Mouse (Mus musculus) activated CD4-positive, CD25-positive, alpha-beta regulatory T cell, adult 4 months (primary cell): Measurements from ENCODE around the gene Asb2. TPM values are rescaled to one million over a fixed set of nuclear protein-coding genes. Genes with fewer than 3 reads are reported as not detected.

Experiments used
- ATAC-seq: one replicate; pipeline ENCODE4 v1.8.0; 2017
- polyA plus RNA-seq, 2 experiments: library from polyadenylated mRNA; unstranded; fragments of 100-300 nt; shearing (Covaris generic); gene quantifications; one replicate each; pipeline ENCODE4 v1.2.1; 2017

The Asb2 gene
- polyA plus RNA-seq = 10 to 100 TPM; 14.2 to 37.7 TPM

DNA sequence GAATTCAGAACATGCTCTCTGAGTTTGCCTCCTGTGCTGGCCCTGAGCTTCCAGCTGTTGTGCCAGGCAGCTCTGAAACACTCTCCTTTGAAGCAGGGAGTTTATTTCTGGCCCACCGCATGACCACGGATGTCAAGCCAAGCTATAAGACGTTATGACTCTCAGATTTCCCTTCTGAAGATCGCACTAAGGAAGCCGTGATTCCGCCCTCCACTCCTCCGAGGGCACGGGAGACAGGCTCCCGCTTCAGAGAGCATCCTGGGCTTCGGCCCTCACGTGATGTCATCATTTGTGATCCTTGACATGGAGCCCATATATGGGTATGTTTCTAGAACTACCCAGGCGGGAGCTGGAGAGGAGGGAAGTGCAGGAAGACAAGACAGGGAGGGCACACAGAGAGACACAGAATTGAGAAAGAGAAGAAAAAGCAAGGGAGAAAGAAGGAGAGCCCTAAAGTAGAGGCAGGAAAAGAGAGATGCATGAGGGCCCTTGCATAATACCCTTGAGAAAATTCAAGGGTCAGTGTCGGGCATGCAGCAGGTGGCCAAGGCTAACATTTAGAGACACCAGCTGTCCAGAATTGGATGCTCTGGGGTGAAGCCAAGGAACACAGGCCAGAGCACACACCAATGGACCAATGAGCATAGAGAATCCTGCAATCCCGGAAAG lies at the start of gene Asb2:
Gene Asb2 (minus strand): TSS at position 256 of the 669 bp plus-strand sequence.
- no peak for ATAC-seq

DNA sequence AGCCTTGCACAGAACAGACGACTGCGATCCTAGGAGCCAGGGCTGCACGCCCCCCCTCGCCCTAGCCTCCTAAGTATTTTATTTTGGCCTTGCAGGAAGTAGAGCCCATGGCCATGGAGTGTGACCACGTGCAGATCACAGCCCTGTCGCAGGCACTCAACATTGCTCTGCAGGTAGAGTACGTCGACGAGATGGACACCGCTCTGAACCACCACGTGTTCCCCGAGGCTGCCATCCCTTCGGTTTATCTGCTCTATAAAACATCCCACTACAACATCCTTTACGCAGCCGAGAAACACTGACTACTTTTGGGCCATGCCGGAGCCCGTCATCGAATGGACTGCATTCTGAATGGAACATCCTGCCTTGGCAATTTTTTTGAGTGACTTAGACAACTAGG lies 48.3 kb upstream of the Asb2 start:
- ATAC-seq = no peak

DNA sequence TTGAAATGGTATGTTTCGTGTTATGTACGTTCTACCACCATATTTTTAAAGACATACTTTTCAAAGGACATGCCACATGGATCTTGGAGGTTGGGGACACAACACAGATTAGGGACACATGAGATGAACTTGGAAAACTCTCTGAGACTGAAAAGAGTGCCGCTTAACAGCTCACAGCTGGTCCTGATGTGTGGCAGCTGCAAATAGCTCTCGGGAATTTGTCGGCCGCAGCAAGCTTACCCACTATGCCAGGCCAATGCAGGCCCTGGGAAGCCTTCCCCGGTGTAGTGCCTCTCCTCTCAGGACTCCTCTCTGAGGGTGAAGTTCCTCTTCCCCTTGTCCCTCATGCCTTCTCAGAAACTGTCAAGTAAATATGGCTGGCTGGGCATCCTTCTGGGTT lies 41.0 kb upstream of the Asb2 start:
- no peak for ATAC-seq

DNA sequence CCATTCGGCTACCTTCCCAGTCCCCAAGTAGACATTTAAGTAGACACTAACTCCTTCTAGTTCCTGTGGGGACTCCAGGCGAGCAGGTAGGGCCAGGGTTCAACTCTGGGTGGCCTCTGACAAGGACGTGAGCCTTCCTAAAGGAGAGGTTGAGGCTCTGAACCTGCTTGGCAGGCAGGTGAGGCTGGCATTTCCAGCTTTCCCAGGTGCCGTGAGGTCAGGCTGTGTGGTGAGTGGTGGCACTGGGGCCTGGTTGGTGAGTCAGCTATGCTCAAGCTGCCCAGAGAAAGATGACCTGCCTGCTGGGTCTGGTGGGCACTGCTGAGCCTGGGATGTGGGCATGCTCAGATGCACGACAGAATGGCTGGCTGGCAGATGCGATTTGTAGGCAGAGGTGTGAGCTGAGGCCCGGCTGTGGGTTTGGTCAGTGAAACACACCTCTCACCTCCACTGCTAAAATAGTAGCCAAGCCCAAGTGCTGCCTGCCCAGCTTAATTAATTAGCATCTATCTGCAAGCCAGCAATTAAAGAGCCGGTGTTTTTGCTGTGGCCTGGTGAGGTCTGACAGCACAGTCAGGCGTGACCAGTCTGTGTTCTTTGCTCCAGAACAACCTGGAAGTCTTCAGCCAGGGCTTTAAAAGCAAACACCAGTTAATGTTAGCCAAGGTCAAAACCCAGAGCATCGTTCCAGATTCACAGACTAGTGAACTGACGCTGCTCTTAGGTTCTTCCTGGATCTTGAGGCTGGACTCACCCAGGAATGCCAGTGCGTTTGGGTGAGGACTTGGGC lies 39.9 kb upstream of the Asb2 start:
- no peak for ATAC-seq

DNA sequence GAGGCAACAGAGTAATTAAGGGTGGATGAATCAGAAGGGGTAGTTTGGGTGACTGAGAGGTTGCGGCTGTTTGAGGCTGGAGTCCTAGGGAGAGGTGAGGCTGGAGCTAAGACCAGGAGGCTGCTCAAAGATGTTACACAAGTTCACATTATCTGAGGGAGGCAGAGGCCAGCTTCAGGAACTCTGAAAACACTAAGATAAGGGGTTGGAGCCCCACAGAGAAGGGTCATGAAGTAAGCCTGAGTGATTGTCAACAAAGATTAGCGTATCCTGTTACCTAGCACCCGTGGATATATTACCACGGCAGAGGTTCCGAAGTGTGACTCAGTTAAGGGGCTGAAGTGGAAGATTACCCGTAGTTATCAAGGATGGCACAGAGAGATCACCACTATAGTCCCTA lies 37.7 kb upstream of the Asb2 start:
- no peak for ATAC-seq

DNA sequence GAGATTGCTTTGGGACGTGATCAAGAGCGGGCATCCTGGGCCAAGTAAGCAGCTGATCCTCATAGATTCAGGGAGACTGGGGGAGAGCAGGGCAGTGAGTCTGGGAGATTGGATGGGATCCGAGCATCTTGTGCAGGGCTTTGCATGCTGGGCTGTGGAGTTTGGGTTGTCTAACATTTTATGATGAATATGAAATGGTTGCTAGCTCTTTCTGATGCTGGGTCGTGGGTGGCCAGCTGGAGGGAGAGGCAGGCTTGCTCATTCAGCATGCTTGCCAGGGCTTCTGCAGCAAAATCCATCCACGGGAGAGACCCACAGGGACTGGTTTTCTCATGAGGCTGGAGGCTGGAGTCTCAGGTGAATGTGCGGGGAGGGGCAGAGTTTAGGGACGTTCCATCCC lies 35.3 kb upstream of the Asb2 start:
- no peak for ATAC-seq

DNA sequence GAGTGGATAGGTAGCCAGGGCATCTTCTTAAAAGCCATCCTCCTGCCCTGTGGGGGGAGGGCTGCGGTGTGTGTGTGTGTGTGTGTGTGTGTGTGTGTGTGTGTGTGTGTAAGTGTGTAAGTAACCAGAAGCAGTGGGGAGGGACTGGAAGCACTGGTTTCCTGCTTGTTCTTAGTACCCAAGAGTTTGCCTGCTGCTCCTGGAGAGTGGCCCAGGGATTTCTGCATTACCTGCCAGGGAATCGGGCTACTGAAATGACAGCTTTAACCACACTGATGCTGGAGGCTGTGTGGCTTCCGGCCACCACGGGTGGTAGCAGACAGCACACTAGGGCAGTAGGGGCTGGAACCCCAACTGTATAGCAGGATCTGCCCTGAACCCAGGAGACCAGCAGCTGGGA lies 34.2 kb upstream of the Asb2 start:
- ATAC-seq = no peak

DNA sequence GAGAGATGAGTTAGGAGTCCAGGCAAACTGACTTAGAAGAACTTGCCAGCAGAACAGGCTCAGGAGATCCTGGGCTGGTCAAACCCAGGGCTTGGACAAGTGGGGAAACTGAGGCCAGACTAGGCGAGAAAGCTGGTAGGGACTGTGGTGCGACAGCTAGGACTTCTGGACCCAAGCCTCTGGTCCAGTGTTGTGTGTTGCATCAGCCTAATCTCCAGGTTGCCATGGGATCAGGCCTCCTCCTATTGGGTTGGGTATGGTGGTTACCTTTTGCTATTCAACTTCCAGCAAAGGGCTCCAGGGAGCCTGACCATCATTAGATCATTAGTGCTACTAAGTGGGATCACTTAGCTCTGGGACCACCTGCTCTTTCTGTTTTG lies 33.5 kb upstream of the Asb2 start:
- ATAC-seq = no peak

DNA sequence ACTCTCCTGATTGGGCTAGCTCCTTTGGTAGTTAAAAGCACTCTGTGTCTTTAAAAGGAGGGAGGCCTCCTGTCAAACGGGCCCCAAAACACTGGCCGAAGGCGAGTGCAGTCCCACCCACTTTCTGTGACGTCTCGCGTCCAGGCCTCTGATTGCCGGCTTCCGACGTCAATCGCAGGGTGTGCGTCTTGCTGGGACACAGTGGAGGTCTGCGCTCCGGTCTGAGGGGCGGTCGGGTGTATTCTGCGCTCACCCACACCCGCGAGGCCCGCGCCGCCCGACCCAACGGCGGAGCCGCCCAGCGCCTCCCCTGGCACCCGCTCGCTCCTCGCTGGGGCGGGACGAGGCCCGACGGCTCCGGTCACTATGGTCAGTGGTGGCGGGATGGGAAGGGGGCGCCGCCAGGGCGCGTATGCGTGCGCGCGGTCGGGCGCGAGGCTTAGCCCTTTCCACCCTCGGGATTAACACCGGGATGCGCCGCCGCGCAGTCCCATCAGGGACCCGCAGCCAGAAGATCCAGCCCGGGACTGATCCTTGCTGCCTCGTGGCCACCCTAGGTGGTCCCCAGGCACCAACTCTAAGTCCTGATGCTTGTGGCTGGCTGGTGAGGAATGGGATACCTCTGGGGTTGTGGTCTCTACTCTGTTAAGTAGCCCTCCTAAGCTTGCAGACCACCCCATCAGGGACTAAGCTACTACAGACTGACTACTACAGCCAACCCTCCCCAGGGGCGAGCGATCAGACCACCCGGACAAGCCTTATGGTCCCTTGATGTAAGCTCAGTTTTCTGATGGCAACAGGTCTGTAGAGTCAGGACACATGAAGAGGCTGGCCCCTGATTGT lies 32.9 kb upstream of the Asb2 start, which contains the start of gene Otub2:
Gene Otub2 (plus strand): TSS at position 178 of the 843 bp plus-strand sequence.
- ATAC-seq = peak; percentile 98

DNA sequence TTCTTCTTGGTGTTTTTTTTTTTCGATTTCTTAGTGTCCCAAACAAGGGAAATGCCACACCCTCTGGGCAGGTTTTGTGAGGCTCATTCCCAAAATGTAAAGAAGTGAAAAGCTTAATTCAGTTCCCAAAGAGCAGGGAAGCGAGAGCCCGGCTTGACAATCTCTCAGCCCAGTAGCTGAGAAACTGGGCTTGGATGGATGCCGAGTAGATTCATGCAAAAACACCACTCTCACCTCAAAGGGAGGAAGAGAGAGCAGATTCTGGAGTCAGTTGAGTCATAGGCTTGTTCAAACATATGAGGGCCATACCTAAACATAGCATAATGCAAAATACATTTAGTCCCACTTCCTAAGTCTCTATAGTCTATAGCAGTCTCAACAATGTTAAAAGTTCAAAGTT lies 24.4 kb upstream of the Asb2 start:
- no peak for ATAC-seq

DNA sequence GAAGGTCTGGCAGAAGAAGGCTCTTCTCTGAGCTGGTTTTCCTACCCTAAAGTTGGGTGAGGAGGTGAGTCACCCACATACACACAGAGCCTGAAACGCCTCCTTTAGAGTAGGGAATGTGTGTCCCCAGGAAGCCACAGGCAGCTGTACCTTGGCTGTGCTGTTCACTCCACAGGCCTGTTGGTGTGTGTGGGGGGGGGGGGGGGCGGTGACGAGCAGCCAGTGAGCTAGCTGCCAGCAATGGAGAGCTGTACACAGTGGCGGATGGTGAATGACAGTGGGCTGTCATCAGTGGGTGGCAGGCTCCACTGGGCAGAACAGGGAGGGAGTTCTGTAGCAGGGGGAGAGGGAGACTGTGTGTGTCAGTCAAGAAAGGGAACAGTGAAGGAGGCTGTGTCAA lies 21.0 kb upstream of the Asb2 start:
- no peak for ATAC-seq

DNA sequence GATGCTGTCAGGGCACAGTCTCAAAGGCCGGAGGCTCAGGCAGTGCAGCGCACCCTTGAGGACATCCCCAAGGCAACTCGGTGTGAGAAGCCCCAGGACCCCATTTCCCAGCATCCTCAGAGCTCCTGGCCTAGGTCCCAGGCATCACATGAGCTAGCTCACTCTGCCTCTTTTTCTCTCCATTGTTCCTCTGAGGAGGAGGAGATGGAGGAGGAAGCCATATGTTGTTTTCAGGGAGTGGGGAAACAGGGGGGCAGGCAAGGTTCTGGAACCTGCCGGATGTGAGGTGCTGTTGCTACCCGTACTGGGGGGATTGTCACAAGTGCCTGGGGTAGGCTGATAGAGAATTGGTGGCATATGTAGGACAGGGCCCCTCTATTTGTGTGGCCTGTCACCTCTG lies 20.3 kb upstream of the Asb2 start:
- ATAC-seq = no peak

DNA sequence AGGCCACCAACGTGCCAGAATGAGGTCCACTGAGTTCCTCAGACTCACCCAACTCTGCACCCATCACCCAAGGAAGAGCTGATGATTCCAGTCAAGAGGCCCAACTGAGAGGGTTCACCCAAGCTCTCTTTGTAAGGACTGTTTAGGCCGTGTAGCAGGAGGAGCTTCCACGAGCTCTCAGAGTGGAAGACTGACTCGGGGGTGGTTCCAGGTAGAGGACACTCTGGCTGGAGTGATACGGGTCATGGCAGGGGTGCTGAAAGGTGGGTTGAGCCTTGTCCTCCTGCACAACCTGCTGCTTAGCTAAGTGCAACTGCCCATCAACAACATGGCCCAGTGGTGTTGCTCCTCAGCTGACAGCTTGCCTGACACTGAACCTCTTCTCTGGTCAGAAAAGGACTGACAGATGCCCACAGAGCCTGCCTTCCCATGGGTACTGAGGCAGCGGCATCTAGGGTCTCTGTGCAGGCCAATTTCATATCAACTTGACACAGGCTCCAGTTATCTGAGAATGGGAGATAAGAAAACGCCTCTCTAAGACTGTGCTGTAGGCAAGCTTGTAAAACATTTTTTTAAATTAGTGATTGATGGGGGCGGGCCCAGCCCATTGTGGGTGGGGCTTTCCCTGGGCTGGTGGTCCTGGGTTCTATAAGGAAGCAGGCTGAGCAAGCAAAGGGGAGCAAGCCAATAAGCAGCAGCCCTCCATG lies 17.9 kb upstream of the Asb2 start:
- ATAC-seq = no peak

DNA sequence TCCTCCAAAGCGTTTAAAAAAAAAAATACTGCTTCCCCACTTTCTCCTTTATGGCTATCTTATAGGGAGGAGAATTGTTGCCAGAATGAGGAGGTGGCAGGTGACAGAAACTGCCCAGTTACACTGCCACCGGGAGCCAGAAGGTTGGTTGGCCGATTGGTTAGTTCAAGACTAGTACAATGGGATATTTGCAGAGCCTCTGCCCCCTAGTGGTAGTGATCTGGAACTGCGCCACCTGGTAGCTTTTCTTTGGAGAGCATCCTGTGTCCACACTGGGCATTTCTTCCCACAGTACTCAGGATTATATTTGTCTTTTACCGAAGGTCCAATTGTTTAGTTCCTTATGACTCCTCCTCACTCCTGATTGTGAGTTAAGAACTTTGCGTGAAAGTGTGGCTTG lies 15.9 kb upstream of the Asb2 start:
- ATAC-seq = peak; percentile 68

DNA sequence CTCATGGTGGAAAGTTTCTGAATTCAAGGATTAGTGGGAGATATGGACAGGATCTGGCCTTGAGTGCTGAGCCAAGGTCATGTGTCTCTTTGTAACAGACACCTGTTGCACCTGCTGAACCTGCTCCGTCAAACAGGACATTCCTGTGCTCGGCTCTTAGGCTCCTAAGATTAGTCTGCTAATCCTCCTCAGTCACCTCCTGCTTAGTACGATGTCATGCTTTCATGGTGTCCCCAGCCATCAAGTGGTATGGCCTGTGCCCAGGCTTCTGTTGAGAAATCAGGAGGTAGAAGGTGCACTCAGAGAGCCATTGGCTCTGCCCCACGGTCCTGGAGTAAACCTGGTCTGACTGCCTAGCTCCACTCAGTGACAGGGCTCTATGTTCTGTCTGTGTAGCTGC lies 15.1 kb upstream of the Asb2 start:
- ATAC-seq = no peak

DNA sequence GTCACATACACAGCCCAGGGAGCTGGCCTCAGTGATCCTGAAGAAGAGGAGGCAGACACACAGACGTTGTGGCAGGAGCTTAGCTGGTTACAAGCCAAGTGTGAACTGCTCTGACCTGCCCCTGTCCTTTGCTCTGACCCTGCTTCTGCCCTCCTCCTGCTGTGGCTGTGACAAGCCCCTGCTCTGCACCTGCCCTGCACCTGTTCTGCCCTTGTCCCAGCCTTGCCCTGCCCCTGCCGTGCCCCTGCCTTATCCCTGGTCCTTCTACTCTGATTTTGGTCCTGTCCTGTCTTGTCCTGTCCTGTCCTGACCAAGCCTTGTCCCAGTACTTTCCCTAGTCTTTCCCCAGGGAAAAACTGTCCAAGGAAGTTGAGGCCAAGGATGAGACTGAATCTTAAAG lies 13.0 kb upstream of the Asb2 start:
- ATAC-seq = no peak

DNA sequence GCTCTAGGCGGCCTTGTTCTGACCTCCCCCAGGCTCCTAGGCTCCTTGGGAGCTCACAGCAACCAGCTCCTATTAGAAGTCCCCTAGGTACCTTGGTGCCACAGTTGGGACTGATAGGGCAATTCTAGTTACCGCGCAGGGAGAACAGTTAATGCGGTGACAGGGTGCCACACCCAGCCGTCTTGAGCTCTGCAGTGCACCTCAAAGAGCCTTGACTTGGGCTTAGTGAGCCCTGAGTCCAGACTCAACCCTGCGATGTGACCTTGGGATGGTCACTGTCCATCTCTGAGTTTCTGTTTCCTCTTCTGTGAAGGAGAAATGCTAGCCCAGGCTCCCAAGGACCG lies 12.5 kb upstream of the Asb2 start:
- no peak for ATAC-seq

DNA sequence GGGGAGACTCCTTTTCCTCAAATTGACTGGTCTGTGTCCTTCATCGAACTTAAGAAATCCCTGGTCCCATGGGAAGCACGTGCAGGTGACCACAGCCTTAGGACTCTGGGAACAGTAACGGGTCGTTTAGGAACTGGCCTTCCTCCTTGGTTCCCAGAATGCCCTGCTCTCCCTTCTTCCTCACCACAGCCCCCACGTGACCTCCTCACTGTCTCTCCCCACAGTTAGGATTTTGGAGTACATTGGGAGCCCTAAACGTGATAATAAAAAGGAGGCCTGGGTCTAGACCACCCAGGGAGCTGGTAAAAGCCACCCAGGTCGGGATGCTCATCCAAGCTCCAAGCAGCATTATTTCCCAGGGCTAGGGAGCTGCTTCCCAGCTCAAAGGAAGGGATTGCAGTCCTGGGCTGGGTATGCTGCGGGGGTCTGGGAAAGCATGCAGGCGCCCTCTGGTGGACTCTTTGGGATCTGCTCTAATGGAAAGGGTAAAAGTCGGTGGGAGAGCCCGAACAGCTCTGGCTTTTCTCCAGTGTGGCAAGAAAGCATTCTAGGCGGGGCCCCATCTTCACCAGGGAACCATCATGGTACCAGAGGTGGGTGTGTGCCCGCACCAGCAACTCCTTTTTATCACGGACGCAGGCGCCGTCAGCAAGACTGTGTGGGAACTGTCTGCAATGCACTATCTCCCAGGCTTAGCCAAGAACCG lies 12.0 kb upstream of the Asb2 start:
- peak; percentile 60 for ATAC-seq

DNA sequence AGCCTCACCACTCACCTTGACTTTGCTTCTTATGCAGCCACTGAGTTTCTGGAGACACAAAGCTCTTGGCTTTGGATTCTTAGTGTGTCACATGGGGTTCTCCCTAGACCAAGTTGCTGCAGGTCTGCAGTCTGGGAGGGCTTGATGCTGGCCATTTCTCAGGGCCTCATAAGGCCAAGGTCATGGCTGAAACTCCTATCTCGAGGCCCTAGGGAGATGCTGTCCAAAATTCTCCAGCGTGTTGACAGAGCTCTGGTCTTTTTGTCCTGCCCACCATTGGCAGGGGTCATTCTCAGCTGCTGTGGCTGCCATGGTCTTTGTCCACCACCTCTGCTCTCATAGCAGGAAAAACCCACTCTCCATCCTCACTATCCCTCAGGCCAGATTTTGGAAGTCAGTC lies 11.4 kb upstream of the Asb2 start:
- ATAC-seq = no peak

DNA sequence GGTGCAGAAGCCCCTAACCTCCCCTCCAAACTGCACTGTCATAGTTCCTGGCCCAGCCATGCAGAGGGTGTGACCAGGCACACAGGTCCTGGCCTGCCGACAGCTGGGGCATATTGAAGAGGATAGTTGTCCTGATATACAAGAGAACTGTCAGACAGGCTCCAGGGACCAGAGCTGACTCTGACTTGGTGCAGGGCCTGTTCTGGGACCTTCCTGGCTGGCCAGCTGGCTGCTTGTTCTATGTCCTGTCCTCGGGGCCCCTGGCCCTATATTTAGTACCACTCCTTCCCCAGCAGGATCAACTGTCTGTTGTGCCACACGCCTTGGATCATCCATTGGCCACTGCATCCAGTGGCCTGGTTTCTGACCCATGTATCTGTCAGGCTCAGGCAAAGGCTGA lies 6.5 kb upstream of the Asb2 start:
- no peak for ATAC-seq

DNA sequence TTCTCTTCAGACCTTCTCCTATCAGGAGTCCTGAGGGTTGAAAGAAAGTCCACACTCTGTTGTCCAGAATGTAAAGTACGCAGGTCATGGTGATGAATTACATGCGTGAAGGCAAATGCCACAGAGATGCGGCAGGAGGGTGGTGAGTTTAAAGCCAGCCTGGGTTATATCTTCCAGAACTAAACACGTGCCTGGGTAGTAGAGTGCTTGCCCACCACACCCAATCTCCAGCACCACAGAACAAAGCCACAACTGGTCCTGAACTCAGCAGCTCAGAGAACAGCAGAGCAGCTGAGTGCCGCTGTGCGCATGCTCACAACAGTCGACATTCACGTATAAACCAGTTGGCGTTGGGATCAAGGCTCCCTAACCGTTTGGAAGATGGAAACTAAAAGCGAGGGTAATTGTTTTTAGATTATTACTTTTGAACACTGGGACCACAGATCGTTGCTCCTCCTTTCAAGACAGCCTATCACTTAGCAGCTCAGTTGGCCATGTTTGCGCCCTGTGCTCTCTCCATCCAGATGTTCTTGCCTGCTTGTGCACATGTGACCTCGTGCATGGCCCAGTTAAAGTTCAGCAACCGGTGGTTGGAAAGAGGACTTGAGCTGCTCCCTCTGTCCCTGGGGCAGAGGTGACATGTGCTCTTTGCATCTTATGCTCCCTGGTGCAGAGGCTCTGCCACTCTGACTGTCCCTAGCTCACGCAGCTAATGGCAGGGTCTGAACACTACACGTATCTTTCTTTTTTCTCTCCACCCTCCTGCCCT lies 5.9 kb upstream of the Asb2 start:
- no peak for ATAC-seq

DNA sequence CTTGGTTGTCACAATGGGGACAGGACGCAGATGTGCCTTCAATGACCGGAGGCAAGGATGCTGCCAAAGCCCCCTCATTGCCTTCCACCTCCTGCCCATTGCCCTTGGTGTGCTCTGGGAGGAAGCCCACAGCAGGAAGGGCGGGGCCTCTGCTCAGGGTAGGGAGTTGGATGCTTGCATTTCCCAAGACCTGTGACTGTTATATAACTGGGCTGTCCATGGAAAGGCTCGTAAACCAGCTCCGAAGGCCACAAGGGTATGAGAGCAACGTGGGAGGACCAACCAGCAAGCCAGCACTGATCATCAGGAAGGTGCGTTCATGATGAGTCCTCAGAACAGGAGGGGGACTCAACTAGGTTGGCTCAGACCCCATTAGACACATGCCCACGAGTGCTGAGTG lies 5.0 kb upstream of the Asb2 start:
- ATAC-seq = no peak
